Mouse (Mus musculus): ENCODE data around the gene B430306N03Rik.
"Not testable (repeated sequence)": the region's sequence is repeated elsewhere in the genome, so short reads cannot be mapped to it uniquely, and the experiment has no call there.

The B430306N03Rik gene

DNA sequence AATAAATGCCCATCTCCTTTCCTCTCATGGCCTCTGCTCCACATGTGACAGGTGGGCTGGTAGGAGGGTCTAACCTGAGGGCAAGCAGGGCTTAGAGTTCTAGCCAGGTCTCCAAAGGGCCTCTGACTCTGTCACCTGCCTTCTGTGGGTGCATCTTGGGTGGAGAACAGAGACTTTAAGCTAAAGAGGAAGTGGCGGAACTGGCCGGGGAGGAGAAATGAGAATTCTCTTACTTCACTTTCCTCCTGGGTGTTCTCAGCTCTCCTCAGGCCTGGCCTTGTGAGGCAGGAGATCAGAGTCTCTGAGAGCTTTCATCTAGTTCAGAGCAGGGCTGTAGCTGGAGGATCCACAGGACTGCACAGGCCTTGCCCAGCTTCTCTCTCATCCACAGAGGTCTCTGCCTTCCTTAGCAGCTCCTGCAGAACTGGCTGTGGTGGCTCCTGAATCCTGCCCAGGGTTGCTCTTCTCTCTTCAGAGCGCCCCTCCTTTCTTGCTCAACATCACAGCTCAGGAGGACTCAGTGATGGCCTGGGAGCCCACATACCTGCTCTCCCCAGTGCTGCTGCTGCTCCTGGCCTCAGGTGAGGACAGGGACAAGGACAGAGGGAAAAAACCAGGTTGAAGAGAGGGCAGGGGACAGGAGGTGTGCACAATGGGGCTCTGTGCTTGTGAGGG lies at the start of gene B430306N03Rik:
TSS of gene B430306N03Rik (plus strand) at position 237 of the 675 bp plus-strand sequence.
- not testable (repeated sequence) for H3K27me3 ChIP-seq (ENCODE audit: insufficient read depth, low read length); H3K4me1 ChIP-seq (replicated peaks; ENCODE audit: low read depth, low read length); H3K9me3 ChIP-seq (ENCODE audit: low read length); H3K36me3 ChIP-seq (ENCODE audit: insufficient read depth, low read length); H3K4me3 ChIP-seq (replicated peaks; ENCODE audit: low read length)

DNA sequence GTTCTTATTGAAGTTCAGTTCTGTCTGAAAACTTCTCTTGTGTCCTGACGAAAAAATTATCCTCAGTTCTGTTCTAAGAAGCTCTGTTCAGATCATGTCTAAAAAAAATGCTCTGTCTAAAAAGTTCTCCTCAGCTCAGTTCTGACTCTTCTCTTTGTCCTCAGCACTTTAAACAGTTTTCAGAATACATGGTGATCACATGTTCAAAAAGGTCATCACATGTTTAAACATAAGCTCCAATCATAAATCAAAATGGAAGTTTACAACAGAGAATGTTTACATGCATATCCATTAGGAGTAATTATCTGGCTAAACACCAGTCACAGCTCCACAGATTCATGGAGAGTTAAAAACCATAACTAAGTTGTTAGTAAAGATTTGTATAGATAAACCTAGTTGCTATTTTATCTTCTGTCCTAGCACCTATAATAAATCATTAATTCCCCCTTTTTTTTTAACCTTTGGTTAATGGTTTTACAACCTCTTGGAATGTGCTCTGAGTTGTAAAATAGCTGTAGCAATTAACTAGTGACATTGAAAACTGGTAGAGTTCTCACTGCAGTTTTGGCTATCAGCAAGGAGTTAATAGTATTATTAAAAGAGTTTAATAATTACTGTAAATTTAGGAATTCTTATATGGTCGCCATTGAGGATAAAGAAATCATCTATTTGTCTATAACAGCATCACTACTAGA lies 49.2 kb upstream of the B430306N03Rik start:
- Histone ChIP-seq H3K4me1 (replicated peaks; ENCODE audit: low read depth, low read length) (no peaks in the 10 kb centered on the region), H3K4me3 (replicated peaks; ENCODE audit: low read length) (no peak overlapping the region), H3K9me3 (ENCODE audit: low read length) (no peaks in the 10 kb centered on the region), H3K27me3 (ENCODE audit: insufficient read depth, low read length) (no peaks in the 10 kb centered on the region), H3K36me3 (ENCODE audit: insufficient read depth, low read length) (no peaks in the 10 kb centered on the region)
- TF ChIP-seq NANOG (IDR thresholded peaks at IDR 0.05; ENCODE audit: borderline replicate concordance, low read length) = no peak
- no peak for TF ChIP-seq CTCF (conservative IDR thresholded peaks at IDR 0.05; ENCODE audit: low read length)
- TF ChIP-seq POU5F1 (IDR thresholded peaks at IDR 0.05; ENCODE audit: borderline replicate concordance, low read length) = no peak

DNA sequence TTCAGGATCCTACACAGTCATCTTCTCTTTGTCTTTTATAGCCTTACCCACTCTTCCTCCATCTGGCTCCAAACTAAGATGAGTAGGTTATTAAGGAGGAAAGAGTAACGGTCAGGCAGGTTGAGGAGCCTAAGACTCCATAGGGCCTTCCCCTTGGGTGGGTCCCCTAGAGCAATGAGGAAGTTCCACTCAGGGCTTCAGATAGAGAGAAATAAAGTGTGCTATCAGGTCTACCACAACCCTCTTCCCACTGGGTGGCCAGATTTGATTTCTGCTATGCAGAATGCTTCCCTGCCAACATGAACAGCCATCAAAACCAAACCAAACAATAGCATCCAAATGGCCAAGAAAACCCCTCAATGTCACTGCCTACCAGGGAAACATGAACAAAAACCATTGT lies 48.4 kb upstream of the B430306N03Rik start:
- peaks cover 3% of the 10 kb centered on the region for H3K4me1 ChIP-seq (replicated peaks; ENCODE audit: low read depth, low read length)
- no peak overlapping the region for H3K4me3 ChIP-seq (replicated peaks; ENCODE audit: low read length)
- H3K27me3 ChIP-seq (ENCODE audit: insufficient read depth, low read length) = no peaks in the 10 kb centered on the region
- no peaks in the 10 kb centered on the region for H3K36me3 ChIP-seq (ENCODE audit: insufficient read depth, low read length)
- TF ChIP-seq NANOG (IDR thresholded peaks at IDR 0.05; ENCODE audit: borderline replicate concordance, low read length) (no peak), POU5F1 (IDR thresholded peaks at IDR 0.05; ENCODE audit: borderline replicate concordance, low read length) (no peak), CTCF (conservative IDR thresholded peaks at IDR 0.05; ENCODE audit: low read length) (no peak)
- no peaks in the 10 kb centered on the region for H3K9me3 ChIP-seq (ENCODE audit: low read length)

DNA sequence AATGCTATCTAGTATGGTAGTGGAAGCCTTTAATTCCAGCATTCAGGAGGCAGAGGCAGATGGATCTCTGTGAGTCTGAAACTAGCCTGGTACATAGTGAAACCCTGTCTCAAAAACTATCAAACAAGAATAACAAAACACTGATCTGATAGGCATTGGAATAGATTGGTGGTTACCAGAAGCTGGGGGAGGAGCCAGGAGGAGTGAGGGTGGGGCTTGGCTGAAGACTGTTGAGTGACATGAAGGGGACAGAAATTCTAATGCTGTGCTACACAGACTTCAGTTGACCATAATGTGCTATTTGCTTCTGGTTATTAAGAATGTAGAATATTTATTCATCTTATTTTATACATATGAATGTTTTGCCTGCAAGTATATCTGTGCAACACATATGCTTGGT lies 47.7 kb upstream of the B430306N03Rik start:
- H3K27me3 ChIP-seq (ENCODE audit: insufficient read depth, low read length) = no peaks in the 10 kb centered on the region
- H3K36me3 ChIP-seq (ENCODE audit: insufficient read depth, low read length) = no peaks in the 10 kb centered on the region
- H3K4me1 ChIP-seq (replicated peaks; ENCODE audit: low read depth, low read length) = peaks cover 4% of the 10 kb centered on the region
- no peaks in the 10 kb centered on the region for H3K9me3 ChIP-seq (ENCODE audit: low read length)
- no peak for TF ChIP-seq NANOG (IDR thresholded peaks at IDR 0.05; ENCODE audit: borderline replicate concordance, low read length)
- TF ChIP-seq POU5F1 (IDR thresholded peaks at IDR 0.05; ENCODE audit: borderline replicate concordance, low read length) = no peak
- TF ChIP-seq CTCF (conservative IDR thresholded peaks at IDR 0.05; ENCODE audit: low read length) = no peak
- H3K4me3 ChIP-seq (replicated peaks; ENCODE audit: low read length) = no peak overlapping the region

DNA sequence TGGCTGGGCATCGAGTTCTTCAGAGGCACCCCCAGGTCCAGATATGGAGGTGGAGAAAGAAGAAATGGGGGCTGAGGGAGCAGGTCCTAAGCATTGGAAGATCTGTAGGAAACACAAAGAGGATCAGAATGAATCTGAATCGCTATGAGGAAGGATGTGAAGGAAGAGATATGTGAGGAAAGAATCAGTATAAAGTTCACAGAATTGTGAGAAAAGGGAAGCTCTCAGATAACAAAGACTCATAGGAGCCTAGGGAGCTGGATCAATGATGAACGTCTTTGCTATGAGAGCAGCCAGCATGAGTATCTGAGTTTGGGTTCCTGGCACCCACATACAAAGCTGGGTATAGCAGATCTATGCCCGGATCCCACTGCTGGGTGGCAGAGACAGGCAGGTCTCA lies 46.1 kb upstream of the B430306N03Rik start:
- no peaks in the 10 kb centered on the region for H3K36me3 ChIP-seq (ENCODE audit: insufficient read depth, low read length)
- H3K27me3 ChIP-seq (ENCODE audit: insufficient read depth, low read length) = no peaks in the 10 kb centered on the region
- H3K9me3 ChIP-seq (ENCODE audit: low read length) = no peaks in the 10 kb centered on the region
- peaks cover 8% of the 10 kb centered on the region for H3K4me1 ChIP-seq (replicated peaks; ENCODE audit: low read depth, low read length)
- H3K4me3 ChIP-seq (replicated peaks; ENCODE audit: low read length) = no peak overlapping the region
- TF ChIP-seq POU5F1 (IDR thresholded peaks at IDR 0.05; ENCODE audit: borderline replicate concordance, low read length) (no peak), CTCF (conservative IDR thresholded peaks at IDR 0.05; ENCODE audit: low read length) (no peak), NANOG (IDR thresholded peaks at IDR 0.05; ENCODE audit: borderline replicate concordance, low read length) (no peak)

DNA sequence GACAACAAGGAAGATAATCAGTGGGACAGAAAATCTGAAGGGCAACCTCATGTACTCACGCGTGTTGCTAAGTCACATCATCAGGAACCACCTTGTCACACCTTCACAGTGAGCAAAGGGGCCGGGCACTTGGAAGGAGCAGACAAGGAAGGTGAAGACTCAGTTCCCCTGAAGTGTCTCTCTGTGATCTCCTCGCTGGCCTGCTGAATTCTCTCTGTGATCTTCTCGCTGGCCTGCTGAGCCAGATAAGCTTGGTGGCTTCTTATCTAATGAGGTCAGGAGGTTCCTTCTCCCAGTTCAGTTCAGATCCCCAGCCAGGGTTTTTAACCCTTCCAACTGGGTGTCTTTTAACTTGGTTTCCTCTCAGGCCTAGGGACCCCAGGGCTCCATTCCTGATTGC lies 43.8 kb upstream of the B430306N03Rik start:
- TF ChIP-seq NANOG (IDR thresholded peaks at IDR 0.05; ENCODE audit: borderline replicate concordance, low read length) (no peak), CTCF (conservative IDR thresholded peaks at IDR 0.05; ENCODE audit: low read length) (no peak), POU5F1 (IDR thresholded peaks at IDR 0.05; ENCODE audit: borderline replicate concordance, low read length) (no peak)
- no peaks in the 10 kb centered on the region for H3K36me3 ChIP-seq (ENCODE audit: insufficient read depth, low read length)
- no peaks in the 10 kb centered on the region for H3K27me3 ChIP-seq (ENCODE audit: insufficient read depth, low read length)
- no peak overlapping the region for H3K4me3 ChIP-seq (replicated peaks; ENCODE audit: low read length)
- no peaks in the 10 kb centered on the region for H3K9me3 ChIP-seq (ENCODE audit: low read length)
- peaks cover 16% of the 10 kb centered on the region for H3K4me1 ChIP-seq (replicated peaks; ENCODE audit: low read depth, low read length)

DNA sequence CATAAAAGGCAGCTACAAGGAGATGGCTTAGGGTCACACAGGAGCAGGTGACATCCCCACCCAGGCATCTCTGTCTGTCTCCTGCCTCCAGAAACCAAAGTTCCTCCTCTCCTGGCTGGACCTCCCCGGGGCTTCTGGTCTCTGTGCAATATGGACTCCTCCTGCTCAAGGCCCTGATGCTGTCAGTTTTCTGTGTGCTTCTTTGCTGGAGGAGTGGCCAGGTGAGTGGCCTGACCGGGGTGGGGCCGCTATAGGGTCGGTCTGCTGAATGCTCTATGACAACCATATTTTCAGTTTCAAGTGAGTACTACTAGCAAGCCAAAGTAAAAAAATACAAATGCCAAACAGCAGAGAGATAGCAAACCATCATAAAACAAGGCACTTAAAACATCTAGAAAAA lies 43.3 kb upstream of the B430306N03Rik start:
- Histone ChIP-seq H3K27me3 (ENCODE audit: insufficient read depth, low read length) (no peaks in the 10 kb centered on the region), H3K9me3 (ENCODE audit: low read length) (no peaks in the 10 kb centered on the region), H3K4me3 (replicated peaks; ENCODE audit: low read length) (no peak overlapping the region), H3K4me1 (replicated peaks; ENCODE audit: low read depth, low read length) (peaks cover 16% of the 10 kb centered on the region), H3K36me3 (ENCODE audit: insufficient read depth, low read length) (no peaks in the 10 kb centered on the region)
- TF ChIP-seq POU5F1 (IDR thresholded peaks at IDR 0.05; ENCODE audit: borderline replicate concordance, low read length) = no peak
- TF ChIP-seq NANOG (IDR thresholded peaks at IDR 0.05; ENCODE audit: borderline replicate concordance, low read length) = no peak
- no peak for TF ChIP-seq CTCF (conservative IDR thresholded peaks at IDR 0.05; ENCODE audit: low read length)

DNA sequence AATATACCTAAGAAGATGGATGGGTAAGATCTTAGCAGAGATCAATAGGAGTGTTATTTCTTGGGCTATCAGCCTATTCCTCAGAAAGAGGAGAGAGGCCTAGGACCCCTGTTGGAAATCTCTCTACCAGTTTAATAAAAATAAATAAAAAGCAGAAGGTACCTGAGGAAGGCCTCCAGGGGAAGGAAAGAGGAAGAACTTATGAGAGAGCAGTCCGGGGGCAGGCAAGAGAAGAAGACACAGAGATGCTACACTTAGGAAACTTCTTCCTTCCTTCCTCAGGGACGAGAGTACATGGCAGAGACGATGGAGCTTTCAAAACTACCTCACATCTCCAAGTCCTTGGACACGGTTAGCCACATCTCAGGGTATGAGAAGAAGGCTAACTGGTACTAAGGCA lies 41.8 kb upstream of the B430306N03Rik start:
- TF ChIP-seq CTCF (conservative IDR thresholded peaks at IDR 0.05; ENCODE audit: low read length) (no peak), NANOG (IDR thresholded peaks at IDR 0.05; ENCODE audit: borderline replicate concordance, low read length) (no peak), POU5F1 (IDR thresholded peaks at IDR 0.05; ENCODE audit: borderline replicate concordance, low read length) (no peak)
- Histone ChIP-seq H3K9me3 (ENCODE audit: low read length) (no peaks in the 10 kb centered on the region), H3K4me3 (replicated peaks; ENCODE audit: low read length) (no peak overlapping the region), H3K36me3 (ENCODE audit: insufficient read depth, low read length) (no peaks in the 10 kb centered on the region), H3K27me3 (ENCODE audit: insufficient read depth, low read length) (no peaks in the 10 kb centered on the region), H3K4me1 (replicated peaks; ENCODE audit: low read depth, low read length) (peaks cover 16% of the 10 kb centered on the region)

DNA sequence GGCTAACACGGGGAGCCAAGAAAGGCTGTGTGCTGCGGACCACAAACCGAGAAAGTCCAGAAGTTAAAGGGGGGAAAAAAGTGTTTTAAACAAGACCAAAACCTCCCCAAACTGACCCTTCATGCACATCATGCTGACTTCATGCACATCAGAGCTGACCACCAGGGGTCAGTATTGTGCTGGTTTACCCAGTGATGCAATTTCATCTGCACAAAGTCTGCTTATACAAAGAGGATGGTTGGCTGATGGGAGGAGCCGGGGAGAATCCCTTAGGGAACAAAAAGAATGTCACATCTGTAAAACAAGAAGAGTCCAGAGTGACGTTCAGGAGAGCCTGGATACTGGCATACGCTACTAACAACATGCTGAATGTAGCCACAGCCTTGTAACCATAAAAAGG lies 41.1 kb upstream of the B430306N03Rik start:
- H3K27me3 ChIP-seq (ENCODE audit: insufficient read depth, low read length) = 0 out of 2 replicates have a peak, but pooled peaks cover under 1% of the 10 kb centered on the region
- no peak overlapping the region for H3K4me3 ChIP-seq (replicated peaks; ENCODE audit: low read length)
- peaks cover 16% of the 10 kb centered on the region for H3K4me1 ChIP-seq (replicated peaks; ENCODE audit: low read depth, low read length)
- no peak for TF ChIP-seq POU5F1 (IDR thresholded peaks at IDR 0.05; ENCODE audit: borderline replicate concordance, low read length)
- no peak for TF ChIP-seq NANOG (IDR thresholded peaks at IDR 0.05; ENCODE audit: borderline replicate concordance, low read length)
- peak; percentile 86 for TF ChIP-seq CTCF (conservative IDR thresholded peaks at IDR 0.05; ENCODE audit: low read length)
- no peaks in the 10 kb centered on the region for H3K9me3 ChIP-seq (ENCODE audit: low read length)
- no peaks in the 10 kb centered on the region for H3K36me3 ChIP-seq (ENCODE audit: insufficient read depth, low read length)
